Mouse (Mus musculus): ENCODE measurements around the gene Kdm2a.
A peak's percentile ranks its signal among the peaks of the same experiment; 100 is the strongest.
"Not testable (repeated sequence)": the region's sequence is repeated elsewhere in the genome, so short reads cannot be mapped to it uniquely, and the experiment has no call there.

The Kdm2a gene

DNA sequence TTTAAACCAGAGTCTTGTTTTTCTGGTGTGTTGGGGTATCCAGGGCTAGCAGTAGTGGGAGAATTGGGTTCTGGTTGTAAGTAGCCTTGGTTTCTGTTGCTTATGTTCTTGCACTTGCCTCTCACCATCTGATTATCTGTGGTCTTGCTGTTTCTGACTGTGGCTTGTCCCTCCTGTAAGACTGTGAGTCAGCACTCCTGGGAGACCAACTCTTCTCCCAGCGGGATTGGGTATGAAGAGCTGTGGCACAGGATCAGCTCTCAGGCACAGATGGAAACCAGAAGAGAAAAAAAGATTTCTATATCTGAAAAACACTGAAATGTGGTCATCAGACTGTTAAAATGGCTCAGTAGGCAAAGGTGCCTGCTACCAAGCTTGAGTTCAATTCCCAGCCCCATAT is 16.5 kb upstream of the Kdm2a start:
- no peak for DNase-seq (ENCODE audit: low read depth)

DNA sequence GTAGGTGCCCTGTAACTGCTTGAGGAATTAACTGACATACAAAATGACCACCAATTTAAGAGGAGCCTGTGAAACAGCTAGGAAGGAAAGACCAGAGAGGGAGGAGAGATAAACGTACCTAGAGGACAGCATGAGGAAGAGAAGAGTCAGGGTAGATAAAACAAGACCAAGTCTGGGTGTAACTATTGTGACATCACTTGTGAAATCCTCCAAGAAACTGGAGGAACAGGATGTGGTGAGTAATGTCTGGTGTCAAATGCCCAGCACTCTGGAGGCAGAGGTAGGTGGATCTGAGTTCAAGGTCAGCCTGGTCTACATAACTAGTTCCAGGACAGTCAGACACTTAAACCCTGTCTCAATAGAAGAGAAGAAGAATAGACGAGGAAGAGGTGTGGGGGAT is 11.0 kb upstream of the Kdm2a start:
- no peak for DNase-seq (ENCODE audit: low read depth)

DNA sequence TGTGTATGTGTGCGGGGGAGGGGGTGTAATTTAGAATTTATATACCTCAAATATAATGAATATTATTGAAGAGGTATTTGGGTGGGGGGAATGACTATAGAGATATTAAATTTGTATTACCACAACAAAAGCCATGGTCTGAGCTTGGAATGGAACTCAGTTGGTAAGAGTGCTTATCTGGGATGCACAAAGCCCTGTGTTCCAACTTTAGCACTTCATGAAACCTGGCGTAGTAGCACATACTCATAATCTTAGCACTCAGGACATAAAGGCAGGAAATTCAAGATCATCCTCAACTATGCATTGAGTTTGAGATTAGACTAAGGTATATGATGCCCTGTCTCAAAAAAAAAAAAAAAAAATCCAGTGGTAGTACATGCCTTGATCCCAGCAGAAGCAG is 6.8 kb upstream of the Kdm2a start:
- no peak for DNase-seq (ENCODE audit: low read depth)

DNA sequence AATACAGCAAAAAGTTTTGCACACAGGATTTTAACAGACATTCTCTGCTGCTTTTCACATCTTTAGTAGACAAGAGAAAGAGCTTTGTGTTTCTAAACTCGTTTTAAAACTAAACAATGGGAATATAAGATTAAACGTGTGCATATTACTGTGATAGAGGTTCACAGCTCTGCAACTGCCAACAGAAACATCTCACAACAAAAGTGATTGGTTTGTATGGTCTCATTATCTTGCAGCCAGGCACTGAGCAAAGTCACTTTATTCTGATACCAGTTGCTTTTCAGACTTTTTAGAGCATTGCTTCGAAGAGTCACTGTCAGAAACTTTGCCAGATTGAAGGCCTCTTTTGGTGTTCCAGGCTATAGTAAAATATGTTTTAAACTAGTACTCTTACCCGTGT is 874 bp upstream of the Kdm2a start:
- DNase-seq (ENCODE audit: low read depth) = no peak

DNA sequence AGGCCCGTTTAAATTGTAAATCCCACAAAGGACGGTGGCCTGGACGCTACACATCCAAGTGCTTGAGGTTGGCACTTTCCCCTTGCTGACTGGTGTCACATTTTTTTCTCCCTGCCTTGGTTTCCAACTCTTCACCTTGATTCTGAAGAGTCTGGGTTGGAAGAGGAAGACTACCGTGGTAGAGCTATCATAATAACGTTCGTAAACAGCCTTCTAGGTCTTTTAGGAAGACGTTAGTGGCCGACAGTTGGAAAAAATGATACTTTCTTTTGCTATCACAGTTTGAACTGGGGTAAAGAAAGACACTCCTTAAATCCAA is 504 bp upstream of the Kdm2a start:
- no peak for DNase-seq (ENCODE audit: low read depth)

DNA sequence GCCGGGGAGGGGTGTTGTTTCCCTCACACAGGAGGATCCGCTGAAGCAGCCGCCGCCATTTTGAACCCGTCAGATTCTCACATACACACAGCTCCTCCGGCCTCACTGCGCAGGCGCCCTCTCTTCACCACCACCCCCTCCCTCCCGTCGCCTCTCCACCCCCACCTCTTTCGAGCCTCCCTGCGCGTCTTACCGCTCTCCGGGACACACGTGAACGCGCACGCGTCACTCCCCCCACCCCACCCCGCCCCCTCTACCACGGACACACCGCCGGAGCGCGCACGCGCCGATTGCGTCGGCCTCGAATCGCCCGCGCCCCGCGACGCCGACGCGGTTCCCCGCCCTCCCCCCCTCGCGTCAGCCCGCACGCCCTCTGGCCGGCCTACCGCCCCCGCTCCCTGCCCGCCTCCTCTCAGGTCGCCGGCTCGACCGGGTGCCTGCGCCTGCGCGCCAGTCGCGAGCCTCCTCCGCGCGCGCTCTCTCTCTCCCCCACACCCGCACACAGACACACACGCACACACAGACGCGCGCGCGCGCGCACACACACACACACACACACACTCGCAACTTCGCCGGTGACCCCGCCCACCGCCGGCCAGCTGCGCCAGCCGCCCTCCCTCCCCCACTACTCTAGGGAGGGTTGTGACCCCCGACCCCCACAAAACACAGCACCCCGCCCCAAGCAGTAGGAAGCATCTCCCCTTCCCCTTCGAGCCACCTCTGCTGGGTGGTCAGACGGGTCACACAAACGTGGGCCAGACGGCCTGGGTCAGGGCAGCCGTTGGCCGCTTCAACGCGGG is 887 bp downstream of the Kdm2a start:
- peak; percentile 94 for DNase-seq (ENCODE audit: low read depth)

DNA sequence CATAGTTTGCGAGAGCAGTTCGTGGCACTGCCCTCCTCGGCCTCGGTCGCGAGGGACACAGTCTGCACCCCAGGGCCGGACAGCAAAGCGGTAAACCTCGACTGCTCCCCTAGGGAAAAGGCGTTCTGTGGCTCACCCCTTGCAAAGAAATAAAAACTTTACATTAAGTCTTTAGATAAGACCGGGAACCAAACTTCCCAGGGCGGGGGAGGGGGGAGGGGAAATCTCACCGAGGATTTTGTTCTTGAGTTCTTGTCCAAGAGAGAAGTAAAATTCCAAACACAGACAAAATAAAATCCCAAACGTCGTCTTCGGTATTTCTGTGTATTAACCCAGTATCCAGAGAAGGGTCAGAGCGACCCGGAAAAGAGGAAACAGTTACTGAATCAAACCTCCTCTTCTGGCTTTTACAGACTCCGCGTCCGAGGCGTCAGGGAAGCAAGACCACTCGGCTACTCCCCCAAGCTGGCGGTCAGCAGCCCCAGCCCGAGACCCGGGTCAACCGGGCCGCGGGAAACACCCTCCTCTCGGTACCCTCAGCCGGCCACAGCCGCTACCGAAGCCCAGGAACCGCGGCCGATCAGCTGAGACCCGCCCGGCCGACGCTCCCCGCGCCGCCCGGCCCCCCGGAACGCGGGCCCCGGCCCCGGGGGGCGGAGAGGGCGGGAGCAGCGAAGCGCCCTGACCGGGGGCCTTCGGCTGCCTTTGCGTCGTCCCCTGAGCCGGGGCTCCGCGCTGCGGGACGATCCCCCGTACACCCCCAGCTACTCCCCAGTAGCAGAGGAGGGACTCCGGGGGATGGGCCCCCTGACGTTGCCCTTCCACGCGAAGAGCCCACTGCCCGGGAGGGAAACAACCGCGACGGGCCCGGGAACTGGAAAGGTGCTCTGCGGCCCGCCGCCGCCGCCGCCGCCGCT is 1.7 kb downstream of the Kdm2a start:
- DNase-seq (ENCODE audit: low read depth) = no peak

DNA sequence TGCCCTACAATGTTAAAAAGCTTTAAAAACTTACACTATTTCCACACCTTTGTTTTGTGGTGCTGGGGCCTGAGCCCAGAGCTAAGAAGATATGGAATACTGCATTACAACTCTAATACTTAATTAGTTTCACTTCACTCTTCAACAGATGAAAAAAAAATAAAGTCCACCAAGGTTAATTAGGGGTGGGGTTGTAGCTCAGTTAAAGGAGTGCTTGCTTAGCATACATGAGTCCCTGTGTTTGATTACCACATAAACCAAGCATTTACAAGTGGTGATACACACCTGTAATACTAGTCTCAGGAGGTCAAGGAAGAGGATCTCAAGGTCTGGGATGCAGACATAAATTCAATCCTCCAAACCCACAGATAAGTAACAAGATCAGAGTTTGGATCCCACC is 10.8 kb downstream of the Kdm2a start:
- DNase-seq (ENCODE audit: low read depth) = no peak

DNA sequence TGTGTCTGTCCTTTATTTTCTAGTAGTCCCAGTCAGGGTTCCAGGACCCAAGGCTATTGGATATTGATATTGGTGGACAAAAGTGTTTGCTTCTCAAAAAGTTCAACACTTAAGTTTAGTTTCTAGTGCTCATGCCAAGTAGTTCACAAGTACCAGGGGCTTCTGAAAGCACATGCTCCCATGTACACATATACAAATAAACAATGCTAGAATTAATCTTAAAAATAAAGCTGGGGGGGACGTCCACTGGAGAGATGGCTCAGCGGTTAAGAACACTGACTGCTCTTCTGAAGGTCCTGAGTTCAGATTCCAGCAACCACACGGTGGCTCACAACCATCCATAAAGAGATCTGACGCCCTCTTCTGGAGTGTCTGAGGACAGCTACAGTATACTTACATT is 13.1 kb downstream of the Kdm2a start:
- DNase-seq (ENCODE audit: low read depth) = no peak

DNA sequence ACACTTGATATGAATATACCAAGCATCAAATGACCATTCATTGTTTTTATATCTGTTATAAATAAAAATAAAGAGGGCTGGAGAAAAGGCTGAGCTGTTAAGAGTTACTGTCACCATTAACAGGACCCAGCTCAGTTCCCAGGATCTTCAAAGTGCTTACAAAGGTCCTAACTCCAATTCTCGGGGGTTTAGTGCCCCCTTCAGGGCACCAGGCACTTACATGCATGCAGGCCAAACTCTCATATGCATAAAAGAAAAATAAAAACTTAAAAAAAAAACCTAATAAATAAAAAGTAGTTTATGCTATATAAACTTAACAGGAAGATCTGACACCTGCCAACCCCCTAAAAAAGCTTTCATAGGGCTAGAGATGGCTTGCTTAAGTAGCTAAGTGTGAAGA is 13.8 kb downstream of the Kdm2a start:
- no peak for DNase-seq (ENCODE audit: low read depth)

DNA sequence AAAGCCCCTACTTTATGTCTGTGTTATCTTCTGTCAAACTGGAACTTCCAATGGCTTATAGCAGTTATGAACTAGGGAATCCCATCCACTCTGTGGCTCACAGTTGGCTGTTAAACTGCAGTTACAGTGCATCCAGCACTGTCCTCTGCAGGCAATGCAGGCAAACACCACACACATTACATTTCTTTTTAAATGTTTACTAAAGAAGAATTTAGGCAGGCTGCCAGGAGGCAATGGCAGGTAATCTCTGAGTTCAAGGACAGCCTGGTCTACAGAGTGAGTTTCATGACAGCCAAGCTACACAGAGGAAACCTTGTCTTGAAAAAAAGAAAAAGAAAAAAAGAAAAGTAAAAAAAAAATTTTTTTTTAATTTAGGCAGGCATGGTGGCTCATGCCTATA is 14.8 kb downstream of the Kdm2a start:
- no peak for DNase-seq (ENCODE audit: low read depth)

DNA sequence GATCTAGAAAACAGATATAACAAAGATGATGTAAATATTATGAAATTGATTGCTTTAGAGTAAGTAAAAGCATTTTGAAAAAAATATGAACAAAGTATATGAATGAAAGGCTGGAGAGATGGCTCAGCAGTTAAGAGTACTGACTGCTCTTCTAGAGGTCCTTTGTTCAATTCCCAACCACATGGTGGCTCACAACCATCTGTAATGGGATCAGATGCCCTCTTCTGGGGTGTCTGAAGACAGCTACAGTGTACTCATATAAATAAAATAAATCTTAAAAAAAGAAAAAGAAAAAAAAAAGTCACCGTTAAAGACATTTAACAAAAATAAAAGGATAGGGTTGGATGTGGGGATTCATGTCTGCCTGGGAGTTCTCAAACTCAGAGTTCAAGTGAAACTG is 15.8 kb downstream of the Kdm2a start:
- not testable (repeated sequence) for DNase-seq (ENCODE audit: low read depth)

DNA sequence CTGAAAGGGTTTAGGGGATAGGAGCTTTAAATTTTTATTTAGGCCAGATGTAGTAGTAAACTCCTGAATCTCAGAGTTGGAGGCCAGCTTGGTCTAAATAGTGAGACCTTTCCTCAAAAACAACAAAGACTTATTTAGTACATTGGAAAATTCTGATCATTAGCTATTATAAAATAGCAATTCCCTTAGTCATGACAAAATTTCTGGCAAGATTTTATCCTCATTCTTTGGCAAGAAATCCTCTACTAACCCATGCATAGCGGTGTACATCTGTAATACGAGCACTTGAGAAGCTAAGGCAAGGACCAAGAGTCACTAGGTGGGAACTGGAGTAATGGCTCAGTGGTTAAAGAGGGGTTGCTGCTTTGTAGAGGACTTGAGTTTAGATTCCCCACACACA is 27.4 kb downstream of the Kdm2a start:
- peak; percentile 17 for DNase-seq (ENCODE audit: low read depth)

DNA sequence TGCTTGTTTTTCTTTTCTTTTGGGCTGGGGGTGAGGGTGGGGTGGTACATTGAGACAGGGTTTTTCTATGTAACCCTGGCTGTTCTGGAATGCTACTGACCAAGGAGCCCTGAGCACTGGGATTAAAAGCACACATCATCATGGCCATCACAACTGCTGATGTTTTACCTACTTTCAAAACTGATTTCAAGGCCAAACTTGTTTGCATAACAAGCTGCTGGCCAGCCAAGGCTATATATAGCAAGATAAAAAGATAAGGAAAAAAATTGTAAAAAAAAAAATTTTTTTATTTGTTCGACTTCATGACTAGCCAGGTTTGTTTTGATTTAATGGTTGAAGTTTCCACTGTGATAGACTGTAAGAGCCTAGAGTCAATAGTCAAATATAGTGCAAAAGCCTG is 27.8 kb downstream of the Kdm2a start:
- DNase-seq (ENCODE audit: low read depth) = no peak

DNA sequence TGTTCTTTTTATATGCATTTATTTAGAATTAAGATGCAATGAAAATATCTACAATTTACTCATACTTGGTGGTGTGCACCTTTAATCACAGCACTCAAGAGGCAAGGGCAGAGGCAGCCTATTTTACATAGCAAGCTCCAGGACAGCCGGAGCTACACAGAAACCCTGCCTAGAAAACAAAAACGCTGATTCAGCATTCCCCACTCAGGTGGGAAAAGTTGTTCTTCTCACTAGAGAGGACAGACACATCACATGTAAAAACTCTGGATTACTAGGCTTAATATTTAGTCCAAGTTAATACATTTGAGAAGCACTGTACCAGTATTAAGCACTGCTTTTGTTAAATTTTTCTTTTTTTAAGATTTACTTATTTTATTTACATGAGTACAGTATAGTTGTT is 48.6 kb downstream of the Kdm2a start:
- no peak for DNase-seq (ENCODE audit: low read depth)

DNA sequence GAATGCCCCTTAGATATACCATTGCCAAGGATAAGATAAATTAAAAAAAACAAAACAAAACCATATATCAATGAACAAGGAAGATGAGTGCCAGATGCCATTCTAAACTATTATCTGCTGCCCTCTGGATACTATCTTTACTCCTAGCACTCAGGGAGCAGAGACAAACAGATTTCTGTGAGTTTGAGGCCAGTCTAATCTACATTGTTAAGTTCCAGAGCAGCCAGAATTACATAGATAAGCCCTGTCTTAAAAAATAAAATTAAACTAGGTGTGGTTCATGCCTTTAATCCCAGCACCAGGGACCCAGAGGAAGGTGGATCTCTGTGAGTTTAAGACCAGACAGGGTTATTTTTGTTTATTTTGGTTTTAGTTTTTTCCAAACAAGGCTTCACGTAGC is 51.6 kb downstream of the Kdm2a start:
- DNase-seq (ENCODE audit: low read depth) = no peak

DNA sequence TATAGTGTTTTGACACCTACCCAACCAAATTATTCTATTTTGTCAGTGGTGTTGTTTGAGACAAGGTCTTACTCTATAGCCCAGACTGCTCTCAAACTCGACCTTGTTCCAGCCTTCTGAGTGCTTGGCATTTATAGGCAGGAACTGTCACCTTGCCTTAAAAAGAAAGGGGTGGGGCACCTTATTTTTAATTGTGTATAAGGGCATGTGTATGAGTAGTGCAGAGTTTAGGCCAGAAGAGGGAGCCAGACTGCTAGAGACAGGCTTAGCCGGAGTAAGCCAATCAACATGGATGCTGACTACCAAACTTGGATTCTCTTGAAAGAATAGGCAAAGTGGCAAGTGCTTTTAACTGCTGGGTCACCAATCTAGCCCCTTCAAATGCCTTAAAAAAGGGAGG is 59.9 kb downstream of the Kdm2a start:
- DNase-seq (ENCODE audit: low read depth) = peak; percentile 53

DNA sequence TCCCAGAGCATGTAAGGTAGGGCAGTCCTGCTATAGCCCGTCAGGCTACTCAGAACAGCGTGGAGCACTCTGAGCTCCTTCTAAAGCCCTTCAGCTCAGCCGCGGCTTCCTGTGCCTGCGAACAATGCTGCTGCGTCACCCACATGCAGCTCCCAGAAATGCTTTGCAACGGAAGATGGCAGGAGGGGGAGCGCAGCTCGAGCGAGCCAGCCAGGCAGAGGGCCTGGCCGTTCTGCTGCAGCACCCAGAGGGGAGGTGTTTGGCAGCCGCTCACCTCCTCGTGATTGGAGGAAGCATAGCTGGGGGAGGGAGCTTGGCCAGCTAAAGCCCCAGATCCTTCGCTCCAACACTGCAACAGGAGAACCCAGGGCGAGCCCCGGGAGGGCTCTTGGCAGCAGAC is 64.3 kb downstream of the Kdm2a start:
- DNase-seq (ENCODE audit: low read depth) = peak; percentile 99

DNA sequence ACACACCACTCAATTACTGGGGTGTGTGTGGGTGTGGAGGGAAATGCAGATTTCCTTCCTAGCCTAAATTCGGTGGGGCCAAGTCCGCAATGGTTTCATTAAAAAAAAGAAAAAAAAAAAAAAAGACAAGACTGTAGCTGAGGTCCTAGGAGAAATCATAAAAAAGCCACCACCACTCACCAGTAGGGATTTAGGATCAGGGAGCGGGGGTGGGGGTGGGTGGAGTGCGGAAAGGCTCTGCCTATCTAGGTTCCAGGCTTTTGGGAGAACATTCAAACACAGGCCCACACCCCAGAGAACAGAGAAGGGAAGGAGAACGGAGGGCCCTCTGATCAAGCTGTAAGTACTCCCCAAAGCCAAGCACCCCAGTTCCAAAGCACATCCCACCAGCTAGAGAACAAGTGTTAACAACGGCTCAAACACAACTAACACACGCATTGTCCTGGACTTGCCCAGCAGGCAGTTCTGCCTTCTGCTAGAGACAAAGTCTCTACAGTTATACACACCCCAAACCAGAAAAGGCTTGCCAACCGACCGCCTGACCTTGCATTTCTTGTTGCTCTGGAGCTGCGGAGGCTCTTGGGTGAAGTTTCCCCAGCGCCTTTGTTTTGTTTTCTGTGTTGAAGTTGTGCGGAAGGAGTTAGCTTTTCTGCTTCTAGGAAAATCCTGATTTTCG is 64.8 kb downstream of the Kdm2a start:
- no peak for DNase-seq (ENCODE audit: low read depth)

DNA sequence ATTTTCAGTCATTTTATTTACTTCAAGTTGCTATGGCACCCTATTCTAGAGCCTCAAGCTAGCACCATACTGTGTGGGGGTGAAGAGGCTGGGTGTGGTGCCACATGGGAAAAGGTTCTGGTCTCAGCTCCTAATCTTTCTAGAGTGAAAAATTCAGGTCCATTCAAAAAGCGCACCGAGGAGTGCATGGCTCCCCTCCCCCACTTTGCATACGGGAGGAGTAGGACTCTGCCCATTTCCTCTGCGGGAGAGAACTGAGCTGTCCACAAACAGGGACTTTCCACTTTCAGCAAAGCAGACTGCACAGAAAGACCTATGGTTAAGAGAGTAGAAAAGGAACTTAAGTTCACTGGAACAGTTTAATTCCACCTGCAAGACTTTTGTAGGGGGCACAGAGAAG is 65.4 kb downstream of the Kdm2a start:
- DNase-seq (ENCODE audit: low read depth) = no peak

DNA sequence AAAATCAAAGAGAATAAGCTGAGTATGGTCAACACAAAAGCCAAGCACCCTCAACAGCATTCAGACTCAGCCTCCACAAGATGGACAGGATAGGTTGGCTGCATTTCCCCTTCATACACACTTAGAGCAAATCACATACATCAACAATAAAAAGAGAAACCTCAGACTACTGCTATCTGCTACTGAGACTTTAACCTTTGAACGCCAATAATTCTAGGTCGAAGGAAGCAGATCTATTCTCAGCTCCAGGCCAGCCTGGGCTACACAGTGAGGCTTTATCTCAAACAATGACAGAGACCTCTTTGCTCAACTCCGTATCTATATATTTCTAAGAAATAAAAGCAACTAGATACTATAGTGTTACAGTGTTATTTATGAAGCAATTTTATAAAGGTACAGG is 66.8 kb downstream of the Kdm2a start:
- DNase-seq (ENCODE audit: low read depth) = no peak

DNA sequence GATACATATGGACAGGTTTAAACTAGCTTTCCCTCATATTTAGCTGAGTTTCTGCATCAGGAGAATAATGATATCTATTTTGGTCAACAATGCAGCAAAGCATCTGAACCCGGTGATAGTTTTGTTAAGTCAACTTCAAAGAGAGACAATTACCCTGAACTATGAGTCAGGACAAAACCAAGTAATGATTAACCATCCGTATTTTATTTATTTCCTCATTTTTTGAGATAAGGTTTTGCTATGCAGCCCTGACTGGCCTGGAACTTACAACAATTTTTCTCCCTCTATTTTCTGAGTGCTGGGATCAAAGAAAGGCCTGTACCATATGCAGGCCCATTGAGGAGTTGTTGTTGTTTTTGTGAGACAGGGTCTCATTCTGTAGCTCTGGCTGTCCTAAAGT is 67.5 kb downstream of the Kdm2a start:
- DNase-seq (ENCODE audit: low read depth) = no peak

DNA sequence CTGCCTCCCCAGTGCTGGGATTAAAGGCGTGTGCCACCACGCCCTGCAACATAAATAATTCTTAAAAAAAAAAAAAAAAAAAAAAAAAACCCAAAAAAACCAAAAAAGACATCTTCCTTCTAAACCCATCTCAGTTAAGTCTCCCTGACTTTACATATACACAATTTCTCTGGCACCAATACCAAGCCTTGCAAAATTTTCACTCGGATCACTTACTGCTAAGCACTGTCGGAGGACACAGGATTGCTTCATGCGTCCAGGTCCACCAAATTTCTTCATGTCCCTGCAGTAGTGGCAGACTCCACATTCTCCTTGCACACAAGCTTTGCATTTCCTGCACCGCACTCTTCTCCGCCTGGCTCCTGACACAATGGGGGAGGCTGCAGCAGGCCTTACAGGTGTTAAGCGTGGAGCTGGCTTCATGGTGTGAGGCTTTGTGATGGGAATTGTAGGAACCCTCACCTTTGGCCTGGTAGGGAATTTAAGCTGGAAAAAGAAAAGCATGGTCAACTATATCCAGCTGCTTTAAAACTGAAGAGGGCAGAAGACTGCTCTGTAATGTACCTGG is 69.3 kb downstream of the Kdm2a start:
- no peak for DNase-seq (ENCODE audit: low read depth)

Measured in fibroblast of lung, adult 2 months (primary cell).